Mouse (Mus musculus): ENCODE measurements around the gene Myo1b.

DNA sequence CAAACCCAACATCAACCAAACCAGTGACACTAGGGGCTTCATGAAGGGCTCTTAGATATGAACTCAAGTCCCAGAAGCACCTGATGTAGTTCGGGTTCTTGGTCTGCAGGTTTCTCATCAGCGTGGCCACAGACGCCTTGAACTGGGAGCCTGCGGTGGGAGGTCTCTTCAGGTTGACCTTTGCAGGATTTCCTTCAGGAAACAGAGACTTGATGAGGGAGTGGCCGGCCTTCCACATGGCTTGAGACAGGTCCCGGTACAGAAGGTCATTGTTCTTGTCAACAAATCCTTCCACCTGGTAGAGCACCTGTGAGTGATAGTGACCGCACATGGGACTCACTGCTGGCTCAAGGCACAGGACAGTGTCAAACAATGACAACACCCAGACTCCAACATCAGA lies 137.6 kb downstream of the Myo1b start:
- TF ChIP-seq E2F4 (IDR thresholded peaks at IDR 0.05; ENCODE audit: insufficient read depth) (no peak), POLR2AphosphoS2 (IDR thresholded peaks at IDR 0.05; ENCODE audit: insufficient read length, low read depth) (no peak), MAX (IDR thresholded peaks at IDR 0.05; ENCODE audit: low read depth) (no peak), POLR2A (IDR thresholded peaks at IDR 0.05; ENCODE audit: insufficient read length, low read depth) (no peak), TCF12 (IDR thresholded peaks at IDR 0.05; ENCODE audit: insufficient read depth, poor library complexity, severe bottlenecking) (no peak), USF1 (IDR thresholded peaks at IDR 0.05; ENCODE audit: low read depth) (no peak), SRF (IDR thresholded peaks at IDR 0.05; ENCODE audit: control insufficient read depth, insufficient read length, low read depth) (no peak), REST (IDR thresholded peaks at IDR 0.05; ENCODE audit: insufficient read depth, insufficient read length) (no peak), CEBPB (IDR thresholded peaks at IDR 0.05; ENCODE audit: insufficient read depth, poor library complexity, severe bottlenecking) (no peak), MYOD1 (IDR thresholded peaks at IDR 0.05; ENCODE audit: control insufficient read depth in 1 of 3, insufficient read length in 2 of 3, low read depth in 2 of 3) (no peak), MYOG (IDR thresholded peaks at IDR 0.05; ENCODE audit: control insufficient read depth in 1 of 3, insufficient read depth in 1 of 3, insufficient read length in 2 of 3, low read depth in 2 of 3) (no peak)

All from myocyte (in vitro differentiated cells).